Mouse (Mus musculus) C2C12 (cell line): ENCODE measurements around the gene Dennd2a. TPM values are rescaled to one million over a fixed set of nuclear protein-coding genes. Genes with fewer than 3 reads are reported as not detected.

Source experiments
- H3K27me3 ChIP-seq: one replicate; pipeline ENCODE4 v1.6.1; 2011; ENCODE audit not compliant: control insufficient read depth, insufficient read depth, insufficient read length
- H3K36me3 ChIP-seq: one replicate; pipeline ENCODE4 v1.6.1; 2011; ENCODE audit not compliant: control insufficient read depth, insufficient read depth
- H3K4me3 ChIP-seq: one replicate; pipeline ENCODE4 v1.5.1; 2011; ENCODE audit warnings: mild to moderate bottlenecking, control low read depth; ENCODE audit not compliant: poor library complexity, insufficient read depth, severe bottlenecking
- H3K79me2 ChIP-seq: one replicate; pipeline ENCODE4 v1.6.1; 2011; ENCODE audit not compliant: control insufficient read depth, insufficient read depth
- H3K79me3 ChIP-seq: one replicate; pipeline ENCODE4 v1.6.1; 2011; ENCODE audit warnings: low read depth, control low read depth
- H3ac ChIP-seq: one replicate; pipeline ENCODE3; 2011; ENCODE audit warnings: low read depth; ENCODE audit not compliant: control insufficient read depth, insufficient read length
- CEBPB ChIP-seq: IDR thresholded peaks from one replicate; pipeline ENCODE4 v1.6.1; 2011; ENCODE audit warnings: low read depth, mild to moderate bottlenecking, control low read depth, moderate library complexity
- CTCF ChIP-seq: IDR thresholded peaks from one replicate; pipeline ENCODE4 v1.5.1; 2011; ENCODE audit not compliant: control insufficient read depth, insufficient read depth, insufficient read length
- FOSL1 ChIP-seq: IDR thresholded peaks from one replicate; pipeline ENCODE4 v1.8.0; 2011; ENCODE audit warnings: mild to moderate bottlenecking, low read length; ENCODE audit not compliant: poor library complexity, insufficient read depth, severe bottlenecking
- MAX ChIP-seq: IDR thresholded peaks from one replicate; pipeline ENCODE4 v1.6.1; 2011; ENCODE audit warnings: mild to moderate bottlenecking, control low read depth
- MYOD1 ChIP-seq: IDR thresholded peaks from one replicate; pipeline ENCODE4 v1.6.1; 2011; ENCODE audit warnings: low read depth; ENCODE audit not compliant: control insufficient read depth, insufficient read length
- MYOG ChIP-seq: IDR thresholded peaks from one replicate; pipeline ENCODE4 v1.6.1; 2011; ENCODE audit not compliant: control insufficient read depth, insufficient read length; ENCODE audit errors: extremely low read depth
- USF1 ChIP-seq: IDR thresholded peaks from one replicate; pipeline ENCODE4 v1.6.1; 2011; ENCODE audit warnings: low read depth, mild to moderate bottlenecking, control low read depth, moderate library complexity
- polyA plus RNA-seq: library from polyadenylated mRNA; unstranded; fragments of >200 nt; fragmentation: generic; extraction: Trizol; gene quantifications from one replicate; pipeline ENCODE4 v1.2.1, GENCODE M21; 2012; ENCODE audit warnings: missing spikeins

Gene Dennd2a
- polyA plus RNA-seq, 1 experiment: 11.5 TPM

GRCm38 (mm10) chr6:39562166-39563015 lies 4.7 kb upstream of the Dennd2a start:
- Histone ChIP-seq H3K36me3 (no peaks in the 10 kb centered on the region), H3K4me3 (no peak overlapping the region)
- TF ChIP-seq CTCF (peak; percentile 37), CEBPB (no peak)

DNA sequence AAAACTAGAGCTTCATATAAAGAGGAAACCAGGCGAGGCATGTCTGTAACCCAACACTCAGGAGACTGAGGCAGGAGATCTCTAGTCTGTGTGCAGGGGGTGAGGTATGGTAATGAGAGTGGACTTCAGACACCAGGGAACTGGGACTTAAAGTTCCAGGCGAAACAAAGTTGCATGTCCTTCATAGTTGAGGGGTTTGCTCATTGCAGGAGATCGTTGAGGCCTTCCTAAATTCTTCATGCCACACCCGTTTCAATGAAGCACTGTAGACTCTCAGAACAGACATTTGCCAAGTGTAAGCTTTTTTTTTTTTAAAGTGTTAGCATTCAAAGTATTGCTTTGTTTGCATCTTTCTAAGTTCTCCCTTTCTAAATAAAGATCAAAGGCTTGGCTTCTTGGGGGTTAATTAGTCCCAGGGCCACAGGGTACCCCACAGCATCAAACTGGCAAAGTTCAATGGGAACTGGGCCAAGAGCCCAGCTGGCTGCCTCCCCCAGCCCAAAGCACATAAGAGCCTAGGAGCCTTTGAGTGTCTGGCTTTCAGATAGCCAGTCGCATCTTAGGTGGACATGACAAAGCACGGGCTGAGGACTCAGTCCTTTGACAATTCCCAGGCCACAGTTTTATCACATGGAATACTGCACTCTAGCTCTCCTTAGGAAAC lies 1.7 kb upstream of the Dennd2a start:
- no peaks in the 10 kb centered on the region for H3K27me3 ChIP-seq
- no peak overlapping the region for H3ac ChIP-seq
- TF ChIP-seq CTCF: no peak
- no peak for TF ChIP-seq MAX
- TF ChIP-seq FOSL1: no peak
- no peak for TF ChIP-seq CEBPB
- TF ChIP-seq MYOD1: no peak
- no peak for TF ChIP-seq USF1
- no peak for TF ChIP-seq MYOG
- H3K36me3 ChIP-seq: no peaks in the 10 kb centered on the region
- no peak overlapping the region for H3K4me3 ChIP-seq
- no peaks in the 10 kb centered on the region for H3K79me3 ChIP-seq
- peaks cover 18% of the 10 kb centered on the region for H3K79me2 ChIP-seq

More at GRCm38 (mm10) chr6:39562166-39563015, 4.7 kb upstream of the Dennd2a start:
- Histone ChIP-seq H3K79me3 (no peaks in the 10 kb centered on the region), H3K27me3 (no peaks in the 10 kb centered on the region), H3K79me2 (no peaks in the 10 kb centered on the region), H3ac (peak overlapping the region; percentile 6)

DNA sequence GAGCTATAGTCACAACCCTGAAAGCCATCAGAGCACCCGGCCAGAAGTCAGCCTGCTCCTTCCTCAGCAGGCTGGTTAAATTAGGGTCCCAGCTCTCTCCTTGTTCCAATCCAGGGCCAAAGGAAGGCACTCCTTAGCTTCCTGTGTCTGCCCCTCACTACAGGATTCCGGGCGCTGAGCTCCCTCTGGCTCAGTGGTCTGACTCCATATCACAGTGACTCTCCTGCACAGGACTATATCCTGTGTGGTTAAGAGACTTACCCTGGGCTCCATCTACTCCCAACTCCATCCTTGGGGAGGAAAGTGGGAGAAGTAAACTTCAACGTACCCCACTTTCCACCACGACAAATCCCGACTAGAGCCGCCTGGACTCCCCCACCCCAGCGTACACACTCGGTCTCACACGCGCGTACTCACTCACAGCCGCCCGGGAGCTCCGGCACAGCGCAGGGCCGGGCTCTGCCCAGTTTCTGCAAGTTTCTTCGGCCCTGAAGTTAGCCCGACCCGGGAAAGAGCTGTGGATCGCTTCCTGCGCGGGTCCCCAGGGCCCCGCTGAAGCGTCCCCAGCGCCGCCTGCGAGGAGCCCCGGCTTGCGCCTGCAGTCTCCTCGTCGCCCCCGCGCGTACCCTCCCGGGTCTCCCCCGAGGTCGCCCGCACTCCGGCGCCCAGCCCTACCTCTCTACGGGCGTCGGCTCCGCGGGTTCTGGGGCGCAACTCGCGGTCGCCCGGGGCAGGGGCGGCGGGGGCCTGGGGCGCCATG lies 587 bp downstream of the Dennd2a start:
- no peaks in the 10 kb centered on the region for H3K79me3 ChIP-seq
- H3K27me3 ChIP-seq: no peaks in the 10 kb centered on the region
- peak overlapping the region; percentile 92 for H3ac ChIP-seq
- TF ChIP-seq MYOD1 (no peak), MYOG (no peak), MAX (no peak), FOSL1 (no peak), CTCF (no peak), USF1 (no peak), CEBPB (no peak)
- peaks cover 18% of the 10 kb centered on the region for H3K79me2 ChIP-seq
- H3K4me3 ChIP-seq: peak overlapping the region; percentile 46
- no peaks in the 10 kb centered on the region for H3K36me3 ChIP-seq

GRCm38 (mm10) chr6:39555648-39555945 lies 2.1 kb downstream of the Dennd2a start:
- H3K27me3 ChIP-seq: no peaks in the 10 kb centered on the region
- peaks cover 18% of the 10 kb centered on the region for H3K79me2 ChIP-seq
- H3ac ChIP-seq: no peak overlapping the region
- H3K79me3 ChIP-seq: no peaks in the 10 kb centered on the region
- TF ChIP-seq MYOG: no peak
- TF ChIP-seq FOSL1: no peak
- no peak for TF ChIP-seq MAX
- TF ChIP-seq USF1: no peak
- TF ChIP-seq CTCF: no peak
- TF ChIP-seq MYOD1: no peak
- TF ChIP-seq CEBPB: no peak
- H3K36me3 ChIP-seq: no peaks in the 10 kb centered on the region
- no peak overlapping the region for H3K4me3 ChIP-seq

DNA sequence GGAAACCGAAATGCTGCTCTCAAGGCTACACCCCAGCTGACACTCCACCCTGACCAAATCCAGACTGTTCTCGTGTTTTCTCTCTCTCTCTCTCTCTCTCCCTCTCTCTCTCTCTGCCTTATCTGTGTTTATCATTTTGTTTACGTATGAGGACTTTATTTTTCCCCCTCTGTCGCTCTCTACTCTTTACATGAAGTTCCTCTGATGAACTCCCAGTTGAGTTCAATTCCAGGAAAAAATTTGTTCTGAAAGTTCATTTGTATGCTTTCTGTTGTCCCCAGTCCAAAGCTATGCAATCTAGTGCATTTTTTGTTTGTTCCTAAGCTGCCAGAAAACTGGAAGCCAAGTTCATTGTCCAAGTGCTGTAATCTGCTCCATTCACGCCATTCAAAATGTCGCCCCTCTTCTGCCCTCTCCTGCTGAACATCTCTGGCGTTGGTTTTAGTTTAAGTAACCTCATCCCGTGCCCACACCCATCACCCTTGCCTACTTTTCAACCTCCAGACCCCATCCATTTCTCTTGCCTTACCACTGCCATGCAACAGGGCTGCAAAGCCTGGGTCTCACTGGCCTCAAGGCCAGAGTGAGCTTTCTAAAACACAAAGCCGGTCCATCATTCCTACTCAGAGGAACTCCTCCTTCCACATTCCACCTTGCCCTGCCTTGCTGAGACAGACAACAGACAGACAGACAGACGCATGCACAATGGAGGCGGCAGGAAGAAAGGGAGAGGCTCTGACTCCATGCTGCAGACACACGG lies 2.6 kb downstream of the Dennd2a start:
- no peaks in the 10 kb centered on the region for H3K27me3 ChIP-seq
- no peaks in the 10 kb centered on the region for H3K36me3 ChIP-seq
- H3K79me2 ChIP-seq: peaks cover 18% of the 10 kb centered on the region
- H3K4me3 ChIP-seq: no peak overlapping the region
- H3K79me3 ChIP-seq: no peaks in the 10 kb centered on the region
- TF ChIP-seq USF1 (no peak), MAX (no peak), MYOG (no peak), CTCF (no peak), FOSL1 (no peak), CEBPB (no peak), MYOD1 (no peak)
- no peak overlapping the region for H3ac ChIP-seq
